Mouse (Mus musculus) embryonic facial prominence, embryonic 11.5 days (tissue): ENCODE data around the gene Tfrc. TPM values are rescaled to one million over a fixed set of nuclear protein-coding genes. Genes with fewer than 3 reads are reported as not detected.

Experiments used
- ATAC-seq: fragments of 200-750 bp; cut with Nextera tagmentation; replicated peaks from 2 replicates; pipeline ENCODE4 v1.8.0; 2017; ENCODE audit warnings: low read depth; ENCODE audit not compliant: insufficient number of reproducible peaks, low FRiP score, low TSS enrichment
- DNase-seq: peaks from one replicate; pipeline ENCODE4 v3.0.0-alpha.2; 2015; ENCODE audit warnings: low spot score
- H3K27ac ChIP-seq: fragments of 300-500 bp; sonication (generic); replicated peaks from 2 replicates; pipeline ENCODE4 v1.5.1; 2014; ENCODE audit warnings: mild to moderate bottlenecking, low read depth, low read length, control low read depth
- H3K27me3 ChIP-seq: fragments of 300-500 bp; sonication (generic); 2 replicates; pipeline ENCODE4 v1.6.1; 2014; ENCODE audit warnings: mild to moderate bottlenecking, low read length, moderate library complexity, mixed read lengths; ENCODE audit not compliant: control insufficient read depth, insufficient read depth
- H3K36me3 ChIP-seq: fragments of 300-500 bp; sonication (generic); replicated peaks from 2 replicates; pipeline ENCODE4 v1.6.1; 2014; ENCODE audit warnings: low read depth, mild to moderate bottlenecking, low read length, moderate library complexity, mixed read lengths; ENCODE audit not compliant: control insufficient read depth, insufficient read depth
- H3K4me1 ChIP-seq: fragments of 300-500 bp; sonication (generic); 2 replicates; pipeline ENCODE4 v1.6.1; 2014; ENCODE audit warnings: low read length, mixed read lengths; ENCODE audit not compliant: control insufficient read depth, insufficient read depth
- H3K4me2 ChIP-seq: fragments of 300-500 bp; sonication (generic); 2 replicates; pipeline ENCODE4 v1.6.1; 2014; ENCODE audit warnings: low read depth, mild to moderate bottlenecking, control low read depth, low read length, moderate library complexity
- H3K4me3 ChIP-seq: fragments of 300-500 bp; sonication (generic); 2 replicates; pipeline ENCODE4 v1.5.1; 2014; ENCODE audit warnings: low read depth, low read length, control low read depth
- H3K9ac ChIP-seq: fragments of 300-500 bp; sonication (generic); replicated peaks from 2 replicates; pipeline ENCODE4 v1.6.1; 2014; ENCODE audit warnings: mild to moderate bottlenecking, control low read depth, low read length
- H3K9me3 ChIP-seq: fragments of 300-500 bp; sonication (generic); replicated peaks from 2 replicates; pipeline ENCODE4 v1.6.1; 2016; ENCODE audit warnings: mild to moderate bottlenecking, low read length, inconsistent platforms, mixed read lengths; ENCODE audit not compliant: control insufficient read depth
- WGBS: fragments of 180-500 bp; shearing (Covaris S2); extraction: QIAGEN DNeasy Blood & Tissue Kit; methylation state at CpG from one replicate; pipeline ENCODE4 v1.1.7; 2014; 5-methylcytosine and 5-hydroxymethylcytosine counted together
- polyA plus RNA-seq: library from polyadenylated mRNA; unstranded; fragments of >200 nt; fragmentation: Nextera tagmentation; extraction: Ambion mirVana; gene quantifications from 2 replicates; pipeline ENCODE4 v1.2.1, GENCODE M21; 2014

Gene Tfrc
- polyA plus RNA-seq, 1 experiment from 2014 or later: 63.2 TPM

DNA sequence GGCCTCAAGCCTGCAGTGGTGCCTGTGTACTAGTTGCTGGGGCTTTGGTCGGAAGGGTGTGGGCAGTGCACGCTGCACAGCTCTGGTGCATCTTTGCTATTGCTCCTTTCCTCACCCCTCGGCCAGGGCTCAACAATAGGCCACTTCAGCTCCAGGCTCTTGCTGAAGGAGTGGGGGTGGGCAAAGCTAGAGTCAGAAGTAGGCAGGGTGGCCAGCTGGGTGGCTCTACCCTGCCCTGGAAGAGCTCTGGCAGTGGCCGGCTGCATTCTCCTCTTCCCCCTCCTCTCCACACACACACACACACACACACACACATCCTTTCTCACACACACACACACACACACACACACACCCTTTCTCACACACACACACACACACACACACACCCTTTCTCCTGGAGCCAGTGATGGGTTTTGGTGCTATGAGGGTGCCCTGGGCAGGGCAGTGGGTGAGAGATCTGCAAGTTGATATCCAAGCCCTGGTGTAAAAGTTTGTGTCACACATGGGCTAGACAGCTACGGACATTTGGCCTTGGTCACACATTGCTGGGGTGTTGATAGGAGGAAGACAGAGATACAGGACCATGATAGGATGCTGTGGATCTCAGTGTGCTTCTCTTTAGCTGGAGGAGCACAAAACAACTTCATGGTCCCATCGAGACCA lies 45.5 kb downstream of the Tfrc start:
- WGBS: 72% methylated on average over 6 of the region's 6 CpGs
- DNase-seq (no peak), ATAC-seq (no peak)
- Histone ChIP-seq H3K4me1 (no peaks in the 10 kb centered on the region), H3K36me3 (no peaks in the 10 kb centered on the region), H3K9me3 (no peaks in the 10 kb centered on the region), H3K27ac (no peak overlapping the region), H3K4me2 (no peak overlapping the region), H3K9ac (no peak overlapping the region), H3K27me3 (no peaks in the 10 kb centered on the region), H3K4me3 (no peak overlapping the region)

DNA sequence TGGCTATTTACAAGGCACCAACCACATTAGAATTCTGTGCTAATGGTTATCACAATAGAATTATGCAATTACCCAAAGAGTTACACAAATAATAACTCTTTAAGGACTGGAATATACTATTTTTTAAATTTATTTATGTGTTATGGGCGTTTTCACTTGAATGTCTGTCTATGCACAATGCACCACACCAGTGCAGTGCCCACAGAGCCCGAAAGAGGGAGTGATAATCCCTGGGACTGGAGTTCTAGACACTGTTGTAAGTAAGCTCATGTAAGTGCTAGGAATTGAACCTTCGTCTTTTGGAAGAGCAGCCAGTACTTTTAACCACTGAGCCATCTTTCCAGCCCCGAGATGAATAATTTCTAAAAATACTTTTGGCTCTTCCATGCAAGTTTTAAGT lies 46.8 kb downstream of the Tfrc start:
- Histone ChIP-seq H3K9ac (no peak overlapping the region), H3K4me2 (no peak overlapping the region), H3K4me3 (no peak overlapping the region), H3K27me3 (no peaks in the 10 kb centered on the region), H3K4me1 (peaks cover 1% of the 10 kb centered on the region; the same call in 1 of the 2 replicates), H3K36me3 (no peaks in the 10 kb centered on the region), H3K27ac (no peak overlapping the region), H3K9me3 (no peaks in the 10 kb centered on the region)
- ATAC-seq (no peak), DNase-seq (no peak)
- WGBS: 87% methylated on average over 4 of the region's 4 CpGs

DNA sequence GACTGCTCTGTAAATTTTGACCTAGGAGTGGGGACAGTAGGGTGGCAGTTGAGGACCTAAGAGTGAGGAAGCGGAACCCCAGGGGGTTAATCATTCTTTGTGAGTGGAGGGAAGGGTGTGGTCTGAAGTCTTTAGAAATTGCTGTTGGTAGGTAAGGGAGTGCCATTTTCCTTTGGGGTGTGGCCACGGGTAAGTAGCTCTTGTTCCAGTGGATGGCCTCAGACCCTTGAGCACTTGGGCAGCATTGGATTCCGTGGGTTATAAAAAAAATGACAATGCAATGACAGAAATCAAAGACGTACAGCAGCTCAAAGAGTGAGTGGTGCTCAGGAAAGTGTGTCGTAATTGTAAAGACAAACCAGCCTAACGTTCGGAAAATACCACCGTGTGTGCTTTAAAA lies 47.6 kb downstream of the Tfrc start:
- H3K9me3 ChIP-seq: no peaks in the 10 kb centered on the region
- no peak overlapping the region for H3K4me3 ChIP-seq
- ATAC-seq (no peak), DNase-seq (no peak)
- no peak overlapping the region for H3K4me2 ChIP-seq
- peaks cover 9% of the 10 kb centered on the region for H3K4me1 ChIP-seq
- H3K27me3 ChIP-seq: no peaks in the 10 kb centered on the region
- no peaks in the 10 kb centered on the region for H3K36me3 ChIP-seq
- no peak overlapping the region for H3K9ac ChIP-seq
- H3K27ac ChIP-seq: no peak overlapping the region
- WGBS: 83% methylated on average over 8 of the region's 8 CpGs

DNA sequence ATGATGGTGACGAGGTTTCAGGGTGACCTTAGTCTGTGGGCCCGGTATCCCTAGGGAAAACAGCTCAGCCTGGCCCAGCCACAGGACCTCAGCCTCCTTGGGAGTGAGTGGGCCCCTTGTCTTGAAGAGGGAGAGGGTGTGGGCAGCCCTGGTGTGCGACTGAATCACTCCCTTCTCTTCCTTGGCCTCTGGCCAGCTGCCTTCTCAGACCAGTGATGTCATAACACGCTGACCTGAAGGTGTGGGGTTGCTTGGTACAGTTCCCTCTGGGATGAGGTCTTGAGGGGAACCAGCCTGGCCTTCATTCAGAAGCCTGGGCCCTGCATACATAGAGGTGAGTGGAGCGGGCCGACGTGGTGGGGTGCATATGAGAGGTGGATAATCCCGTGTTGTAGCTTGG lies 48.1 kb downstream of the Tfrc start:
- ATAC-seq (no peak), DNase-seq (no peak)
- no peaks in the 10 kb centered on the region for H3K9me3 ChIP-seq
- no peak overlapping the region for H3K4me3 ChIP-seq
- no peak overlapping the region for H3K9ac ChIP-seq
- no peak overlapping the region for H3K27ac ChIP-seq
- H3K27me3 ChIP-seq: no peaks in the 10 kb centered on the region
- 82% methylated on average over 8 of the region's 8 CpGs for WGBS
- no peaks in the 10 kb centered on the region for H3K36me3 ChIP-seq
- peaks cover 11% of the 10 kb centered on the region for H3K4me1 ChIP-seq
- no peak overlapping the region for H3K4me2 ChIP-seq

DNA sequence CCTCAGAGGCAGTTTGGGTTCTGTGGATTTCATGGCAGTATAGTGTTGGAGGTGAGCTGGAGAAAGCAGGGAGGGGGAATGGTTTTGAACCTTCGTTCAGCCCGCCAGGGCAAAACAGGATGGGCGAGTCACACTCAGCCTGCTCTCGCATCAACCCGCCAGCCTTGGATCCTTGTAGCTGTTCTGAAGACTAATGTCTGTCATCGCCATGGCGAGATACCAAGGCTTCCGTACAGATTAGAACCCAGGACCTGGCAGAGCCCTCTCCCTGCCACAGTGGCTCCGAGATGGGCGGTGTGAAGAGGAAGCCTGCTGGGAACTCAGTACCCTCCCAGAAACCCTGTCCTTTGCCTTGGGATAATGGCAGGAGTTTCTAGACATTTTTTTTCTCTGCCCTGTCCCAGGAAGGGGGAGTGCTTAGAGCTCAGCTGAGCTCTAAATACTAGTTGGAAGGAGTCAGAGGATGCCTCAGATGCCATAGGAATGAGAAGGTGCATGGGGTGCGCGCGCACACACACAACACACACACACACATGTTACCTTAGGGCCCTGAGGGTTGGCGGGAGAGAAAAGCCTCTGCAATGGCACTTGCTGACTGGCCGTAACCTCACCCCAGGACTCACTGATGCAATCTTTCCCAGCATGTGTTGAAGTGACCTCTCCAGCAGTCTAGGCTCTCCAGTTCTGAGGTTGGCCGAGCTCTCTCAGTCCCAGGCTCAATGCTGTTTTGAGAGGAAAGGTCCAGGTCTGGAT lies 49.0 kb downstream of the Tfrc start:
- DNase-seq: no peak

DNA sequence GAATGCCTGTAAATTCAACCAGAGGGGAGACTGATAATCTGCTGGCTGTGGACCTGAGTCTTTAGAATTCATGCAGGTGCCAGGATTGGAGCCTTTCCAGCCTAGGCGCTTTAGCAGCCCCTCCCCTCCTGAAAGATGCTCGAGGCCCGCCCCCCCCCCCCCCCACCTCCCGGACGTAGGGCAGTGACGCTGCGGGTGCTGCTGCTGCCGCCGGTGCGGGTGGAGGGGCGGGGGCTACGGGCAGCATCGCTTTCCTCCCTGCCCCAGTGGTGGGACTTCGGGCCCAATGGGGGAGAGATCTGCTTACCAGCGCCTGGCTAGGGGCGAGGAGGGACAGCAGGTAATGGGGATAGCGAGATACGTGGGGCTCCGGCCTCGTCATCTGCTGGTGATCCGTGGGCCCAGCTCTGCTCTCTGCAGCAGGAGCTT lies 50.0 kb downstream of the Tfrc start:
- Histone ChIP-seq H3K27ac (no peak overlapping the region), H3K4me2 (peak overlapping the region; percentile 55)
- 0 out of 2 replicates have a peak, but pooled peaks have one; percentile 16 for ATAC-seq

More for the DNA sequence above, 49.0 kb downstream of the Tfrc start:
- no peak overlapping the region for H3K9ac ChIP-seq
- WGBS: 85% methylated on average over 16 of the region's 16 CpGs
- no peaks in the 10 kb centered on the region for H3K27me3 ChIP-seq
- no peak overlapping the region for H3K27ac ChIP-seq
- no peak overlapping the region for H3K4me3 ChIP-seq
- no peaks in the 10 kb centered on the region for H3K36me3 ChIP-seq
- peaks cover 15% of the 10 kb centered on the region for H3K4me1 ChIP-seq
- no peaks in the 10 kb centered on the region for H3K9me3 ChIP-seq
- H3K4me2 ChIP-seq: no peak overlapping the region
- ATAC-seq: no peak

DNA sequence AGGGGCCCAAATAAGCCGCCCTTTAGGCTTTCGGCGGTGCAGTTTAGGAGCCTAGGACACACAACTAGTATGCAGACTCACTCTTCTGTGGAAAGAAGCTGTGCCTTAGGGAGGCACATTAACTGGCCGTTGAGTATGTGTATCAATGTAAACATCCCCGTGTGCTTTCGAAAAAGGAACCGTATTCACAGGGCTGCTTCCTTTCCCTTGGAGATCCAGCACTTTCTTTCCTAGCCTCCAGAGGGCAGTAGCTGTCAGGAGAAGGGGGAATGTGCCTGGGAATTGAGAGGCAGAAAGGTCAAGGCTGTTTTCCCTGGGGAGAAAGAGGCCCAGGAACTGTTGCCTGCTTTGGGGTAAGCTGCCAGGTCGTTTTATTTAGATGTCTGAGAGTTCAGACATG lies 50.7 kb downstream of the Tfrc start:
- H3K4me2 ChIP-seq: peak overlapping the region; percentile 55
- H3K4me3 ChIP-seq: peak overlapping the region; percentile 20; the same call in 1 of the 2 replicates
- peak overlapping the region; percentile 26 for H3K9ac ChIP-seq
- peaks cover 15% of the 10 kb centered on the region for H3K4me1 ChIP-seq
- DNase-seq: peak; percentile 80
- H3K36me3 ChIP-seq: no peaks in the 10 kb centered on the region
- 5% methylated on average over 8 of the region's 8 CpGs for WGBS
- no peak overlapping the region for H3K27ac ChIP-seq
- no peaks in the 10 kb centered on the region for H3K9me3 ChIP-seq
- no peaks in the 10 kb centered on the region for H3K27me3 ChIP-seq
- ATAC-seq: no peak

More for the DNA sequence above, 50.0 kb downstream of the Tfrc start:
- Histone ChIP-seq H3K27me3 (no peaks in the 10 kb centered on the region), H3K4me1 (peaks cover 15% of the 10 kb centered on the region), H3K36me3 (no peaks in the 10 kb centered on the region), H3K9me3 (no peaks in the 10 kb centered on the region), H3K4me3 (peak overlapping the region; percentile 20), H3K9ac (peak overlapping the region; percentile 26)
- no peak for DNase-seq
- WGBS: under 1% methylated on average over 13 of the region's 21 CpGs

DNA sequence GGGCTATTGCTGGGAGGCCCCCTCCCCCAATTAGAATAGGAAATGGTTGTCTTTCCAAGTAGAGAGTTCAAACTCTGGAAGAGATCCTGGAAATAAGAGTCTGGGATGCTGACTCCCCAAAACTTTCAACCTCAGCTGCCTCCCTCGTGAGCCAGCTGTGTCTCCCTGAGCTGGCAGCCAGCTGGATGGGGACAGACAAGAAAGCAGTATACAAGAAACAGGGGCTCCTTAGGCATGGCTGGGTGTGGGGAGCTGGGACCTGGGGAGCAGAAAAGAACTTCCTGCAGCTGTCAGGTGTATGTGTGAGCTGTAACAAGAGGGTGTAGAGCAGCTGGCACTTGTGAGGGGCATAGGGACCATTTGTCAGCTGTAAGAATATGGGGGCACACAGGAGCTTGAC lies 51.4 kb downstream of the Tfrc start:
- no peaks in the 10 kb centered on the region for H3K9me3 ChIP-seq
- no peak overlapping the region for H3K9ac ChIP-seq
- no peak for DNase-seq
- H3K27ac ChIP-seq: no peak overlapping the region
- ATAC-seq: no peak
- 45% methylated on average over 1 of the region's 1 CpGs for WGBS
- no peak overlapping the region for H3K4me3 ChIP-seq
- H3K4me1 ChIP-seq: peaks cover 15% of the 10 kb centered on the region
- H3K4me2 ChIP-seq: no peak overlapping the region
- H3K36me3 ChIP-seq: no peaks in the 10 kb centered on the region
- no peaks in the 10 kb centered on the region for H3K27me3 ChIP-seq
